10 mouse cellular contexts compared by ENCODE assay signal in the genomic region with DNA sequence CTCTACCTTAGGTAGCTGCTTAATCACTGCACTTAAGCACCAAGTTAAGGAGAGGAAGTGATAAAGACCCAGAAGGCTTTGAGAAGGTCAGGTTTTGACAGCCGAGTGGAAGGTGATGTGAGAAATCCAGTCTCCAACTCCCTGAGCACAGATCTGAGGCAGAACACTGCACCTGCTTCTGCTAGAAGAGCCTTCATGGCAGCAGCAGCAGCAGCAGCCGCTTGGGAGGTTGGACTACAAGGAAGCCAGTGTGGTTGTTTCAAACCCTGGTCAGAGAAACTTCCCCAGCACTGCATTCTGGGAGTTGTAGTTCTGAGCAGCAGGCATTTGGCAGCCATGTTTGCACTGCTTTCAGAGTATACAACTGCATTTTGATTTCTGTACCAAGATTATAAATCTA.
DNase-seq lines count a peak whose midpoint lies in the region; ATAC-seq and TF ChIP-seq lines count a peak whose summit lies in the region.
"Had no signal": no experiment of that assay in that cellular context is flagged by ENCODE, and none has a peak within 500 bp of the region (broad histone marks: within the 10 kb centered on the region; RNA-seq: fewer than 3 reads in every experiment).

No protein-coding gene starts in this region.

- TF ChIP-seq EP300 in heart, adult 2 months (IDR thresholded peaks at IDR 0.05; ENCODE audit: insufficient read depth, low read depth, low read length), result no peak

- H3K4me1 ChIP-seq in cortical plate, adult 2 months (ENCODE audit: control insufficient read depth, insufficient read depth, low read length), result peaks cover 5% of the 10 kb centered on the region
- H3K4me1 ChIP-seq in heart, adult 2 months (ENCODE audit: control insufficient read depth, insufficient read depth, low read length), result no peaks in the 10 kb centered on the region
- peaks cover 8% of the 10 kb centered on the region; the same call in 1 of the 2 replicates for H3K4me1 ChIP-seq in kidney, embryonic 14.5 days (ENCODE audit: control insufficient read depth, insufficient read depth, low read length)
- no peaks in the 10 kb centered on the region for H3K4me1 ChIP-seq in liver, adult 2 months (ENCODE audit: control insufficient read depth, insufficient read depth, low read length)
- peaks cover 15% of the 10 kb centered on the region for H3K4me1 ChIP-seq in midbrain, embryonic 16.5 days (ENCODE audit: control insufficient read depth, insufficient read depth, low read length)
- peaks cover 8% of the 10 kb centered on the region; the same call in 1 of the 2 replicates for H3K4me1 ChIP-seq in stomach, embryonic 15.5 days

- peak overlapping the region; percentile 22 for H3K9ac ChIP-seq in heart, adult 2 months (ENCODE audit: low read depth, low read length)
- H3K9ac ChIP-seq in kidney, embryonic 14.5 days (ENCODE audit: low read depth, low read length), result no peak overlapping the region
- no peak overlapping the region for H3K9ac ChIP-seq in liver, adult 2 months (ENCODE audit: low read depth, low read length)
- H3K9ac ChIP-seq in midbrain, embryonic 16.5 days (ENCODE audit: low read depth, low read length), result peak overlapping the region; percentile 52
- no peak overlapping the region for H3K9ac ChIP-seq in stomach, embryonic 15.5 days

- no peaks in the 10 kb centered on the region for H3K9me3 ChIP-seq in kidney, embryonic 14.5 days (ENCODE audit: control insufficient read depth, low read length)
- H3K9me3 ChIP-seq in midbrain, embryonic 16.5 days (replicated peaks; ENCODE audit: control insufficient read depth, low read length, poor library complexity, severe bottlenecking), result no peaks in the 10 kb centered on the region
- no peaks in the 10 kb centered on the region for H3K9me3 ChIP-seq in stomach, embryonic 15.5 days

- no peaks in the 10 kb centered on the region for H3K27me3 ChIP-seq in heart, adult 2 months (ENCODE audit: control insufficient read depth, insufficient read depth, low read length)
- H3K27me3 ChIP-seq in kidney, embryonic 14.5 days (ENCODE audit: control insufficient read depth, insufficient read depth, low read length), result no peaks in the 10 kb centered on the region
- H3K27me3 ChIP-seq in liver, adult 2 months (ENCODE audit: control insufficient read depth, insufficient read depth, low read length), result no peaks in the 10 kb centered on the region
- H3K27me3 ChIP-seq in midbrain, embryonic 16.5 days (ENCODE audit: control insufficient read depth, insufficient read depth, low read depth, low read length), result no peaks in the 10 kb centered on the region
- H3K27me3 ChIP-seq in stomach, embryonic 15.5 days (replicated peaks), result no peaks in the 10 kb centered on the region

- H3K79me2 ChIP-seq in heart, adult 2 months (replicated peaks; ENCODE audit: control insufficient read depth, insufficient read depth, low read length), result no peaks in the 10 kb centered on the region; the same call in 1 of the 2 replicates
- no peaks in the 10 kb centered on the region for H3K79me2 ChIP-seq in liver, adult 2 months (ENCODE audit: control insufficient read depth, insufficient read depth, low read length)

- 15% methylated on average over 2 of the region's 2 CpGs for WGBS in heart, adult 2 months
- WGBS in kidney, embryonic 14.5 days, result 25% methylated on average over 2 of the region's 2 CpGs
- WGBS in liver, adult 2 months, result 44% methylated on average over 2 of the region's 2 CpGs
- 19% methylated on average over 2 of the region's 2 CpGs for WGBS in midbrain, embryonic 16.5 days
- 14% methylated on average over 2 of the region's 2 CpGs for WGBS in stomach, embryonic 15.5 days

- peak; percentile 58; the same call in 1 of the 2 replicates for ATAC-seq in kidney, embryonic 14.5 days (ENCODE audit: low FRiP score, low TSS enrichment)
- peak; percentile 80 for ATAC-seq in midbrain, embryonic 16.5 days
- ATAC-seq in stomach, embryonic 15.5 days (ENCODE audit: insufficient read depth, low FRiP score, low read depth), result peak; percentile 50; the same call in 1 of the 2 replicates

- TF ChIP-seq POLR2A in cortical plate, adult 2 months (IDR thresholded peaks at IDR 0.05; ENCODE audit: extremely low read depth, insufficient read depth, low read length), result peak; percentile 94
- no peak for TF ChIP-seq POLR2A in heart, adult 2 months (IDR thresholded peaks at IDR 0.05; ENCODE audit: insufficient read depth, low read depth, low read length)
- TF ChIP-seq POLR2A in liver, adult 2 months (IDR thresholded peaks at IDR 0.05; ENCODE audit: extremely low read depth, insufficient read depth, low read length), result no peak

- TF ChIP-seq CTCF in cortical plate, adult 2 months (IDR thresholded peaks at IDR 0.05; ENCODE audit: extremely low read depth, insufficient read depth, low read length), result no peak
- no peak for TF ChIP-seq CTCF in heart, adult 2 months (IDR thresholded peaks at IDR 0.05)
- TF ChIP-seq CTCF in liver, adult 2 months (IDR thresholded peaks at IDR 0.05; ENCODE audit: low read depth, low read length), result no peak

- peak; percentile 57 for DNase-seq in cerebellum, adult 11-12 months
- no peak for DNase-seq in cerebellum, adult 8-10 months
- DNase-seq in heart, adult 2 months, result peak; percentile 36 to 49
- peak; percentile 22 for DNase-seq in liver, adult 2 months (ENCODE audit: extremely low read depth, low read depth, low spot score)

- intact Hi-C loops in heart, adult 2 months (cut with DNase I), result no loop called here

- no peak overlapping the region for H3K27ac ChIP-seq in cortical plate, adult 2 months (ENCODE audit: insufficient read depth, low read length)
- no peak overlapping the region for H3K27ac ChIP-seq in heart, adult 2 months
- H3K27ac ChIP-seq in kidney, embryonic 14.5 days (ENCODE audit: low read depth, low read length), result no peak overlapping the region; the same call in 1 of the 2 replicates
- H3K27ac ChIP-seq in liver, adult 2 months (replicated peaks; ENCODE audit: insufficient read depth, low read depth, low read length), result no peak overlapping the region
- H3K27ac ChIP-seq in midbrain, embryonic 16.5 days (ENCODE audit: low read length), result peak overlapping the region; percentile 82
- H3K27ac ChIP-seq in stomach, embryonic 15.5 days, result 0 out of 2 replicates have a peak overlapping the region, but pooled peaks have one; percentile 55
- H3K27ac ChIP-seq: macrophage had no signal

- no peaks in the 10 kb centered on the region for H3K36me3 ChIP-seq in heart, adult 2 months (ENCODE audit: control insufficient read depth, insufficient read depth, low read length)
- no peaks in the 10 kb centered on the region for H3K36me3 ChIP-seq in kidney, embryonic 14.5 days (ENCODE audit: control insufficient read depth, insufficient read depth, low read length)
- H3K36me3 ChIP-seq in liver, adult 2 months (ENCODE audit: control insufficient read depth, insufficient read depth, low read length), result no peaks in the 10 kb centered on the region
- H3K36me3 ChIP-seq in midbrain, embryonic 16.5 days (ENCODE audit: control insufficient read depth, insufficient read depth, low read length), result no peaks in the 10 kb centered on the region
- H3K36me3 ChIP-seq in stomach, embryonic 15.5 days, result no peaks in the 10 kb centered on the region
- H3K36me3 ChIP-seq: G1E had no signal

- H3K4me3 ChIP-seq in cortical plate, adult 2 months (ENCODE audit: insufficient read depth, low read length), result peak overlapping the region; percentile 5; the same call in 1 of the 2 replicates
- peak overlapping the region; percentile 1; the same call in 1 of the 2 replicates for H3K4me3 ChIP-seq in heart, adult 2 months
- no peak overlapping the region for H3K4me3 ChIP-seq in kidney, embryonic 14.5 days (ENCODE audit: low read length)
- H3K4me3 ChIP-seq in liver, adult 2 months (ENCODE audit: insufficient read depth, low read depth, low read length), result no peak overlapping the region
- peak overlapping the region; percentile 25 for H3K4me3 ChIP-seq in midbrain, embryonic 16.5 days (ENCODE audit: low read depth, low read length)
- H3K4me3 ChIP-seq in stomach, embryonic 15.5 days (replicated peaks), result peak overlapping the region; percentile 28

- H3K4me2 ChIP-seq in kidney, embryonic 14.5 days (replicated peaks; ENCODE audit: low read depth, low read length), result peak overlapping the region; percentile 24
- H3K4me2 ChIP-seq in midbrain, embryonic 16.5 days (ENCODE audit: low read length), result peak overlapping the region; percentile 53
- peak overlapping the region; percentile 44; the same call in 1 of the 2 replicates for H3K4me2 ChIP-seq in stomach, embryonic 15.5 days

Comparison
In these comparisons a context has a peak if more than half of its experiments do, and no peak if none do; other contexts are left out.
1. H3K27ac ChIP-seq: peak in midbrain, embryonic 16.5 days (single experiment) and stomach, embryonic 15.5 days (single experiment); none in cortical plate, adult 2 months (single experiment), heart, adult 2 months (single experiment), kidney, embryonic 14.5 days (single experiment) and liver, adult 2 months (single experiment).
2. H3K4me3 ChIP-seq: peak in cortical plate, adult 2 months (single experiment), heart, adult 2 months (single experiment), midbrain, embryonic 16.5 days (single experiment) and stomach, embryonic 15.5 days (single experiment); none in kidney, embryonic 14.5 days (single experiment) and liver, adult 2 months (single experiment).
3. H3K9ac ChIP-seq: peak in heart, adult 2 months (single experiment) and midbrain, embryonic 16.5 days (single experiment); none in kidney, embryonic 14.5 days (single experiment), liver, adult 2 months (single experiment) and stomach, embryonic 15.5 days (single experiment).
4. Peak in every context shown above with its lines, with median percentiles within 50 percentile points of each other: ATAC-seq and H3K4me2 ChIP-seq.